Mouse (Mus musculus) T-cell, adult 2 months (primary cell): ENCODE results near the gene Akap17b.

Experiments
- DNase-seq: peaks from one replicate; pipeline ENCODE4 v3.0.0; 2022; ENCODE audit warnings: low spot score

Akap17b gene

DNA sequence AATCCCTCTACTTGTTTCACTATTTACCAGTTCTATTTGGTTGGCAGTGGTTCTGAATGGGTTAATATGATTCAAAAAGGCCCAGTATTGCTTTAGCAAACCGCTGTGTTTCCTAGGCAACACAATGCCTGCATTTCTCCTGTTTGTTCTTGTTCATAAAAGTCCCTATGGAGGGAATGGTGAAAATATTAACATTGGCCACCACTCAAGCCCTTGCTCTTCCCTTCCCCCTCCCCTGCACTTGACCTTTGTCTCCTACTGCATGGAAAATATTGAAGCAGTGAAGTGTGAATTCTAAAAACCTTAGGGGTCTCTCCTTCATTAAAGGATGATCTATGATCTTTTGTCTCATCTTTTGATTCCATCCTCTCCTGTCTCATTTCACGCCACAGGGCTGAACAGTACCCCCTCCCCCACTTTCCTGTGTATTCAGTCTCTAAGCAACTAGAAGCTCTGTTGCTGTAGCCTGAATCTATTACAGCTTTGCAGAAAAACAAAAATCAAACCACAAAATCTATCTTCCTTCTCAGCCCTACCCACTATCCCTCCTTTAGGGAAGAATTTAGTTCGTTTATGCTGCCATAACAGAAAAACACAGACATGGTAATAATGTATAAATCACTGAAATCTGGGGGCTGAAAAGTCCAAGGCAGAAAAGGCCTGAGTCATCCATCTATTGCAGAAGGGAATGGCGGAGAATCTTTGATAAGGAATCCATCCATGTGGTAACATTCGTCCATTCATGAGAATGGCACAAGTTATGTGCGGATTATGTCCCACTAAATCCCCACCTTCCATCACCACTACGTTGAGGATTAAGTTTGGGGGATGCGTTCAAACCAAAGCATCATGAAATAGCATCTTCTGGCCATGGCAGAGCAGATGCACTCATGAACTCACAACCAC lies 57.6 kb downstream of the Akap17b start:
- DNase-seq, result peak; percentile 10

DNA sequence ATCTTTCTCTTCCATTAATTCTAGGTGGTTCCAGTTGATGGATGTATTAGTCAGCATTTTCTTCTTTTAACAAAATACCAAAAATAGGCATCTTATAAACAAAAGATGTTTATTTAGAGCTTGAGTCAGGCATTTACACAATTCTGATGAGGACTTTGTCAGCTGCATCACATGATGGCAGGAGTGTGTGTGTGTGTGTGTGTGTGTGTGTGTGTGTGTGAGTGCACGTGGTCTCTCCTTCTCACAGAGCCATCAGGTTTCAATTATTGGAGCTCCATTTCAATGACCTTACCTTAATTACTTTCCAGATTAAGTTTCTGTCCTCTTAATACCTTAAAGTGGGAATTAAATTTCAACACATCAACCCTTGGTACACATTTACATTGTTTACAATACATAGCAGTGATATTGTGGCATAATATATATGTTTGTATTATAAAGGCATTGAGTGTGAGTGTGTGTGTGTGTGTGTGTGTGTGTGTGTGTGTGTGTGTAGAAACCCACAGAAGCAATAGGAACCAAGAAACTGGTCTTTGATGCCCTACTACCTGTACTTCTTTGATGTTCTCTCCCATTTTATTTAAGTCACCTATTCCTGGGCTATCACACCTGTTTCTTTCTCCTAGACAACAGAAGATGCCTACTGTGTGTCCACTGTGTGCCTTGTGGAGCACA lies 58.4 kb downstream of the Akap17b start:
- no peak for DNase-seq

DNA sequence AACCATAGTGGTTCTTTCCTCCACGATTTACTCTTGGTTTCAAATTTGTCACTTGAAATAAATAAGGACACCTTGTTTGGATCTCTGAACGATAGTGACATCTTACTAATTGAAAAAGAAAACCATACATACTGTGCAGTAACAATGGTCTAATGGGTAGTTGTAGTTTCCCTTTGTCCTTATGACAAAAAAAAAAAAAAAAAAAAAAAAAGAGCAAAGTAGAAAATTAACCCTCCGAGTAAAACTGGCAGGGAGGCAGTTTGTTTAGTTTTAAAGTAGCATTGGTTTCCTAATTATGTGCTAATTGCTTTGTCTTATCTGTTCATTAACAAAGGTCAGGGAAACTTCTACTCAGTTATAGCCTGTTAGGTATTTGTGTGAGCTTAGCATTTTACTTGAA lies 83.1 kb downstream of the Akap17b start:
- DNase-seq, result no peak

DNA sequence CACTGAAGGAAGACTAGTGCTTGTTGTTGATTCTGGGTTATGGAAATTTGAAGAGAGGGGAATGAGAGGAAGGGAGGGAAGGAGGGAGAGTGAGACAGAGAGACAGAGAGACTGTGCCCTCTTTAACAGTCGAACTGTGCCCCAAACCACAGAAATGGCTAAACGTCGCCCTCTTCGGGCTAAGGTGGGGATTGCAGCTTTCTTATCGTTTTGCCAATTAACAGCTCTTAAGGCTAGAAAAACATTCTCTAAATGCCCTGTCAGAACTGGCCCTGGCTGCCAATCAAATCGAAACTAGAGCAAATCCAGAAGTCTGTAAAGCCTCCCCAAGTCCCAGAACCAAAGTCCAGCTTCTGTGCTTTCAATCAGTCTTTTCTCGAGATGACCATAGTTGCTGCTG lies 83.5 kb downstream of the Akap17b start:
- DNase-seq, result peak; percentile 56

DNA sequence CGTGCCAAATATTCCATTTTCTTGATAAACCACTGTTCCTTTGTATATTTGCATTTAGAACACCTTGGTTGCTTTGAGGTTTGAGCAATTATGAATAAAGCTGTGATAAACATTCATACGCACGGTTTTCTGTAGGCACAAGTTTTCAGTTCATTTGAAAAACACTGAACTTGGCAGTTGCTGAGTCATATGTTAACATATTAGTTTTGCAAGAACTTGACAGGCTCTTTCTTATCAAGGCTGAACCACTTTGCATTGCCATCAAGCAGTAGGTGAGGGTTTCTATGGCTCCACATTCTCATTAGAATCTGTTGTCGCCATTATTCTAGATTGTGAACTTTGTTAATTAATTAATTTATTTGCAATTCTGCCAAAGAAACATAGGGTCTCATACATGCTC lies 85.0 kb downstream of the Akap17b start:
- no peak for DNase-seq
